Mouse (Mus musculus) MEL (cell line): Measurements from ENCODE around the gene Arhgap19. TPM values are rescaled to one million over a fixed set of nuclear protein-coding genes. Genes with fewer than 3 reads are reported as not detected.

Source experiments
- DNase-seq: peaks from one replicate; pipeline ENCODE4 v3.0.0; 2011; ENCODE audit warnings: low read depth, low spot score
- H3K27ac ChIP-seq: 2 replicates; pipeline ENCODE4 v1.5.1; 2012; ENCODE audit warnings: low read depth, mild to moderate bottlenecking, control low read depth, low read length, moderate library complexity; ENCODE audit not compliant: control insufficient read depth
- H3K27me3 ChIP-seq, 2 experiments: fragments of 150-350 bp in 1 of 2; sonication (generic) in 1 of 2; 2 replicates each; pipeline ENCODE4 v1.6.1; 2012; ENCODE audit warnings: low read length in 2 of 2, mild to moderate bottlenecking in 2 of 2, improper control_type of control experiment in 1 of 2, moderate library complexity in 1 of 2; ENCODE audit not compliant: insufficient read depth in 2 of 2, control insufficient read depth in 1 of 2
- H3K36me3 ChIP-seq, 2 experiments: 2 replicates each; pipeline ENCODE4 v1.6.1; 2012 to 2014; ENCODE audit warnings: low read length in 2 of 2, improper control_type of control experiment in 1 of 2, inconsistent platforms in 1 of 2, mild to moderate bottlenecking in 1 of 2; ENCODE audit not compliant: insufficient read depth in 2 of 2, control insufficient read depth in 1 of 2
- H3K4me1 ChIP-seq, 2 experiments: fragments of 150-350 bp in 1 of 2; sonication (generic) in 1 of 2; 2 replicates each; pipeline ENCODE4 v1.6.1; 2012; ENCODE audit warnings: low read length in 2 of 2, improper control_type of control experiment in 1 of 2, mild to moderate bottlenecking in 1 of 2; ENCODE audit not compliant: insufficient read depth in 2 of 2, control insufficient read depth in 1 of 2
- H3K4me3 ChIP-seq, 2 experiments: fragments of 150-350 bp in 1 of 2; sonication (generic) in 1 of 2; 2 replicates each; pipeline ENCODE4 v1.5.1; 2012; ENCODE audit warnings: low read depth in 2 of 2, low read length in 2 of 2, mild to moderate bottlenecking in 2 of 2, moderate library complexity in 2 of 2, control low read depth in 1 of 2, improper control_type of control experiment in 1 of 2; ENCODE audit not compliant: control insufficient read depth in 1 of 2, insufficient read depth in 1 of 2
- H3K79me2 ChIP-seq: 2 replicates; pipeline ENCODE4 v1.6.1; 2012; ENCODE audit warnings: mild to moderate bottlenecking, low read length, moderate library complexity; ENCODE audit not compliant: control insufficient read depth, poor library complexity, insufficient read depth
- H3K9ac ChIP-seq: 2 replicates; pipeline ENCODE4 v1.6.1; 2012; ENCODE audit warnings: low read depth, mild to moderate bottlenecking, control low read depth, low read length, moderate library complexity; ENCODE audit not compliant: control insufficient read depth, poor library complexity, severe bottlenecking
- H3K9me3 ChIP-seq: fragments of 150-350 bp; sonication (generic); replicated peaks from 2 replicates; pipeline ENCODE4 v1.6.1; 2012; ENCODE audit warnings: mild to moderate bottlenecking, low read length, improper control_type of control experiment, moderate library complexity; ENCODE audit not compliant: insufficient read depth
- CHD1 ChIP-seq: IDR thresholded peaks from 2 replicates; pipeline ENCODE4 v1.6.1; 2012; ENCODE audit warnings: low read depth, mild to moderate bottlenecking, inconsistent platforms, low read length, improper control_type of control experiment
- CTCF ChIP-seq, 3 experiments: IDR thresholded peaks in 2 of 3; conservative IDR thresholded peaks in 1 of 3; 2 replicates each; pipeline ENCODE4 v1.5.1; 2011 to 2012; ENCODE audit warnings: low read length in 3 of 3, low read depth in 2 of 3, mild to moderate bottlenecking in 2 of 3, improper control_type of control experiment in 1 of 3, inconsistent platforms in 1 of 3, mixed read lengths in 1 of 3, moderate library complexity in 1 of 3; ENCODE audit not compliant: control insufficient read depth in 1 of 3, insufficient read depth in 1 of 3, poor library complexity in 1 of 3, severe bottlenecking in 1 of 3
- ELF1 ChIP-seq: IDR thresholded peaks from 2 replicates; pipeline ENCODE4 v1.6.1; 2014; ENCODE audit warnings: low read depth, mild to moderate bottlenecking, inconsistent platforms, low read length, improper control_type of control experiment, moderate library complexity
- EP300 ChIP-seq, 2 experiments: IDR thresholded peaks; 2 replicates each; pipeline ENCODE4 v1.6.1; 2011; ENCODE audit warnings: improper control_type of control experiment in 2 of 2, low read length in 2 of 2, low read depth in 1 of 2, mild to moderate bottlenecking in 1 of 2
- ETS1 ChIP-seq: IDR thresholded peaks from 2 replicates; pipeline ENCODE4 v1.6.1; 2012; ENCODE audit warnings: low read depth, mild to moderate bottlenecking, inconsistent platforms, low read length, improper control_type of control experiment, moderate library complexity
- HCFC1 ChIP-seq: IDR thresholded peaks from 2 replicates; pipeline ENCODE4 v1.6.1; 2012; ENCODE audit warnings: low read depth, mild to moderate bottlenecking, inconsistent platforms, low read length, improper control_type of control experiment, moderate library complexity
- JUND ChIP-seq: IDR thresholded peaks from 2 replicates; pipeline ENCODE4 v1.6.1; 2011; ENCODE audit warnings: low read depth, mild to moderate bottlenecking, improper control_type of control experiment, low read length
- KAT2A ChIP-seq: conservative IDR thresholded peaks from 2 replicates; pipeline ENCODE4 v1.6.1; 2012; ENCODE audit warnings: low read depth, low read length, improper control_type of control experiment, inconsistent platforms
- MAFK ChIP-seq: IDR thresholded peaks from 2 replicates; pipeline ENCODE4 v1.6.1; 2011; ENCODE audit warnings: low read depth, mild to moderate bottlenecking, low read length, improper control_type of control experiment, borderline replicate concordance
- MAX ChIP-seq: IDR thresholded peaks from 2 replicates; pipeline ENCODE4 v1.6.1; 2011; ENCODE audit warnings: low read length, improper control_type of control experiment
- MAZ ChIP-seq: IDR thresholded peaks from 2 replicates; pipeline ENCODE4 v1.6.1; 2012; ENCODE audit warnings: low read depth, mild to moderate bottlenecking, inconsistent platforms, low read length, improper control_type of control experiment
- MXI1 ChIP-seq: IDR thresholded peaks from 2 replicates; pipeline ENCODE4 v1.6.1; 2011; ENCODE audit warnings: mild to moderate bottlenecking, low read depth, low read length, improper control_type of control experiment
- MYC ChIP-seq: IDR thresholded peaks from 2 replicates; pipeline ENCODE4 v1.6.1; 2011; ENCODE audit warnings: low read depth, mild to moderate bottlenecking, low read length, improper control_type of control experiment, moderate library complexity
- NELFE ChIP-seq: IDR thresholded peaks from 2 replicates; pipeline ENCODE4 v1.6.1; 2011; ENCODE audit warnings: low read depth, low read length, improper control_type of control experiment
- POLR2A ChIP-seq, 2 experiments: IDR thresholded peaks; 2 replicates each; pipeline ENCODE4 v1.6.1; 2011 to 2012; ENCODE audit warnings: low read length in 2 of 2, mild to moderate bottlenecking in 2 of 2, control low read depth in 1 of 2, improper control_type of control experiment in 1 of 2, low read depth in 1 of 2, moderate library complexity in 1 of 2; ENCODE audit not compliant: control insufficient read depth in 1 of 2, insufficient read depth in 1 of 2, poor library complexity in 1 of 2
- POLR2AphosphoS2 ChIP-seq: IDR thresholded peaks from 2 replicates; pipeline ENCODE4 v1.6.1; 2011; ENCODE audit warnings: low read length, improper control_type of control experiment
- RAD21 ChIP-seq: IDR thresholded peaks from 2 replicates; pipeline ENCODE4 v1.6.1; 2011; ENCODE audit warnings: mild to moderate bottlenecking, low read depth, low read length, improper control_type of control experiment
- SIN3A ChIP-seq: IDR thresholded peaks from 2 replicates; pipeline ENCODE4 v1.6.1; 2012; ENCODE audit warnings: low read length, improper control_type of control experiment, inconsistent platforms
- SMC3 ChIP-seq: IDR thresholded peaks from 2 replicates; pipeline ENCODE4 v1.6.1; 2011; ENCODE audit warnings: low read depth, low read length, improper control_type of control experiment
- TBP ChIP-seq: IDR thresholded peaks from 2 replicates; pipeline ENCODE4 v1.8.0; 2011; ENCODE audit warnings: low read depth, low read length, improper control_type of control experiment
- TCF12 ChIP-seq: IDR thresholded peaks from 2 replicates; pipeline ENCODE4 v1.6.1; 2014; ENCODE audit warnings: low read depth, mild to moderate bottlenecking, inconsistent platforms, low read length, improper control_type of control experiment, moderate library complexity
- USF1 ChIP-seq: IDR thresholded peaks from 2 replicates; pipeline ENCODE4 v1.6.1; 2014; ENCODE audit warnings: low read depth, mild to moderate bottlenecking, inconsistent platforms, low read length, improper control_type of control experiment, moderate library complexity
- ZKSCAN1 ChIP-seq: IDR thresholded peaks from 2 replicates; pipeline ENCODE4 v1.6.1; 2012; ENCODE audit warnings: low read depth, mild to moderate bottlenecking, inconsistent platforms, low read length, improper control_type of control experiment, moderate library complexity
- ZMIZ1 ChIP-seq: IDR thresholded peaks from 2 replicates; pipeline ENCODE4 v1.6.1; 2012; ENCODE audit warnings: low read depth, mild to moderate bottlenecking, inconsistent platforms, low read length, improper control_type of control experiment, moderate library complexity
- ZNF384 ChIP-seq: IDR thresholded peaks from 2 replicates; pipeline ENCODE4 v1.6.1; 2012; ENCODE audit warnings: low read depth, mild to moderate bottlenecking, inconsistent platforms, low read length, improper control_type of control experiment
- polyA plus RNA-seq, 2 experiments: library from polyadenylated mRNA; stranded (reverse) in 1 of 2; unstranded in 1 of 2; fragments of >175 nt in 1 of 2; fragments of >200 nt in 1 of 2; gene quantifications; 2 replicates each; pipeline versions ENCODE4 v1.2.1 to v1.2.4; 2012; ENCODE audit warnings: low replicate concordance in 2 of 2, low read depth in 1 of 2; ENCODE audit not compliant: insufficient read length in 2 of 2, insufficient read depth in 1 of 2, missing spikeins in 1 of 2
- total RNA-seq: library from RNA; depleted of rRNA; stranded (reverse); fragments of 300-350 nt; gene quantifications from 2 replicates; pipeline ENCODE4 v1.2.3, GENCODE M21; 2012

Gene Arhgap19
- total and polyA plus RNA-seq, 3 experiments: 47.5 to 67.9 TPM; not detected in 1

DNA sequence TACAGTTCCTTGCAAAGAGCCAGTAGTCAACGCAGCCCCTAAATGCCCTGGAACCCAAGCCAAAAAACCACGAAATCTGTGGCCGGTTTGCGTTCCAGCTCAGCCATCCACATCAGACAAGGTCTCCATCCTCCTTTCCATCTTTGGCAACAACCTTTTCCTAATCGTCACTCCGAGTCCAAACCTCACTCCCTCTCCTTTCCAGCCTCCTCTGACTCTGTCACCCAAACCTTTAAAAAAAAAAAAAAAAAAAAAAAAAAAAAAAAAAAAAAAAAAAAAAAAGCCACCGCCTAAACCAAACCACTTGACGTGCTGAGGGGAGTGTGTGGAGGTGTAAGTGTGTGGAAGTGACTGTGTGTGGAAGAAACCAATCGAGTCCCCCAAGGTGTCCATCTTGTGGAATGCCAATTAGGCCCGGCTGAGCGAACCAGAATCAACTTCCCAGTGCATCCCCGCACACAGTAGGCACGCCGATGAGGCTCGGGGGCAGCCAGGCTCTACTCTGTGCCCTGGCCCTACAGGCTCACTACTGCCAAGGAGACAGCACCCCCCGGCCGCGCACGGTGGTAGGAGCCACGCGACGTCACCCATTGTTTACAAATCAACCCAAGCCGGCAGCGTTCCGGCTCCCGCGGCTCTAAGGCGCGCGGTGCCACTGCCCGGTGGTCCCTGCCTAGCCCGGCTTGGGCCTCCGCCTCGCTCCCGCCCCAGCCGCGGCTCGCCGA, 27.7 kb upstream of the Arhgap19 start, which contains the start of gene Frat1:
TSS of gene Frat1 (plus strand) at position 590 of the 725 bp plus-strand sequence.
- Histone ChIP-seq H3K4me3 (peak within 1 kb of the TSS; percentile 78 to 83), H3K27me3 (no peaks in the 10 kb centered on the region), H3K27ac (peak within 1 kb of the TSS; percentile 94)
- peak in 1 of 2 experiments; percentile 66; a peak in 2 of 4 replicates for TF ChIP-seq POLR2A (IDR thresholded peaks at IDR 0.05; ENCODE audit: control insufficient read depth in 1 of 2, insufficient read depth in 1 of 2, low read depth in 1 of 2, low read length in 2 of 2, poor library complexity in 1 of 2)
- peak; percentile 54; the same call in 1 of the 2 replicates for TF ChIP-seq POLR2AphosphoS2
- TF ChIP-seq MXI1: peak; percentile 90
- TF ChIP-seq EP300 (IDR thresholded peaks at IDR 0.05; ENCODE audit: low read depth in 1 of 2, low read length in 2 of 2): peak; percentile 37 to 48; a peak in 1 of 4 replicates
- peak; percentile 78 for TF ChIP-seq ETS1
- TF ChIP-seq ZNF384: peak; percentile 98
- TF ChIP-seq SMC3: no peak
- peak; percentile 43; the same call in 1 of the 2 replicates for TF ChIP-seq ELF1
- no peak for TF ChIP-seq CTCF (IDR thresholded peaks at IDR 0.05 in 2 of 3, conservative IDR thresholded peaks at IDR 0.05 in 1 of 3; ENCODE audit: control insufficient read depth in 1 of 3, insufficient read depth in 1 of 3, low read depth in 2 of 3, low read length in 3 of 3, poor library complexity in 1 of 3, severe bottlenecking in 1 of 3)
- 0 out of 2 replicates have a peak, but pooled peaks have one; percentile 34 for TF ChIP-seq JUND
- no peak for TF ChIP-seq MAFK
- peak; percentile 77; the same call in 1 of the 2 replicates for TF ChIP-seq HCFC1
- no peak; the same call in 1 of the 2 replicates for TF ChIP-seq KAT2A
- TF ChIP-seq TBP: peak; percentile 88
- TF ChIP-seq MYC: peak; percentile 85
- peak; percentile 99 for TF ChIP-seq CHD1
- TF ChIP-seq ZMIZ1: peak; percentile 88
- peak; percentile 27; the same call in 1 of the 2 replicates for TF ChIP-seq TCF12
- peak; percentile 60; the same call in 1 of the 2 replicates for TF ChIP-seq MAX
- TF ChIP-seq SIN3A: peak; percentile 92
- 0 out of 2 replicates have a peak, but pooled peaks have one; percentile 33 for TF ChIP-seq USF1
- TF ChIP-seq NELFE: peak; percentile 53
- TF ChIP-seq ZKSCAN1: peak; percentile 66
- no peak for TF ChIP-seq RAD21
- no peak; the same call in 1 of the 2 replicates for TF ChIP-seq MAZ
- TF ChIP-seq, all 39 proteins: peak for 19
- Histone ChIP-seq H3K9ac (peak within 1 kb of the TSS; percentile 95), H3K4me1 (peaks cover 16 to 35% of the 10 kb centered on the region in 2 experiments), H3K36me3 (peaks cover 0 to 31% of the 10 kb centered on the region in 2 experiments; a peak in 2 of 4 replicates), H3K79me2 (peaks cover 31% of the 10 kb centered on the region), H3K9me3 (no peaks in the 10 kb centered on the region)
- DNase-seq: peak; percentile 98
